Comparison of ENCODE assay signal across 24 mouse cellular contexts in the genomic region with DNA sequence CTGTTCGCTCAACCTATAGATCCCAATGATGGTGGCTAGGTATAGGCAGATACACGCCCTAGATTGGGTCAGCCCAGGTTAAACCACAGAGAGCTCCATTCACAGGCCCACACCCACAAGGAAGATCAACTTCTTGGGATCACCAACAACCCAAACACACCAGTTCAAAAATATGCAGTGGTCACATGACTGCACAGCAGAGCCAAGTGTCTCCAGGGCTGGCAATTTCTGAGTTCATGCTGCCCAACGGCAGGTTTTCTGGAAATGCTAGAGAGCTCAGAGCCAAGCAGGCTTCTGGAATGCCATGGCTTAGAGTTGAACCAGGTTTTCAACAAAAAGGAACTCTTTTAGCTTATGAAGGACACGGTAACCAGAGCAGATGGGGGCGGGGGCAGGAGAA. TPM values are rescaled to one million over a fixed set of nuclear protein-coding genes. Genes with fewer than 3 reads are reported as not detected.
DNase-seq lines count a peak whose midpoint lies in the region; ATAC-seq and TF ChIP-seq lines count a peak whose summit lies in the region.
"Had no signal": no experiment of that assay in that cellular context is flagged by ENCODE, and none has a peak within 500 bp of the region (broad histone marks: within the 10 kb centered on the region; RNA-seq: fewer than 3 reads in every experiment).

No protein-coding gene starts in this region.

- DNase-seq in heart, adult 2 months = no peak
- peak; percentile 13 for DNase-seq in adipocyte (ENCODE audit: low spot score)
- no peak for DNase-seq in liver, postnatal 0 days
- DNase-seq in adrenal gland, postnatal 14 days = no peak
- DNase-seq: adrenal gland, postnatal 36 days; cerebellum, adult 11 months; lung, embryonic 14.5 days; thymus, adult 2 months had no signal

- H3K4me3 ChIP-seq in heart, adult 2 months = no peak overlapping the region
- H3K4me3 ChIP-seq in heart, embryonic 11.5 days (ENCODE audit: low read depth, low read length) = no peak overlapping the region
- H3K4me3 ChIP-seq in C2C12 (ENCODE audit: insufficient read depth, poor library complexity, severe bottlenecking) = no peak overlapping the region
- H3K4me3 ChIP-seq in liver, postnatal 0 days (ENCODE audit: low read depth, low read length) = no peak overlapping the region
- H3K4me3 ChIP-seq: forebrain, embryonic 12.5 days; heart, embryonic 10.5 days; hindbrain, embryonic 10.5 days; kidney, embryonic 15.5 days; limb, embryonic 12.5 days; neural tube, embryonic 15.5 days had no signal

- no peak overlapping the region for H3K4me2 ChIP-seq in heart, embryonic 11.5 days
- H3K4me2 ChIP-seq in liver, postnatal 0 days (ENCODE audit: low read depth, low read length) = no peak overlapping the region
- H3K4me2 ChIP-seq: forebrain, embryonic 12.5 days; kidney, embryonic 15.5 days; limb, embryonic 12.5 days; lung, embryonic 14.5 days; neural tube, embryonic 15.5 days had no signal

- no peaks in the 10 kb centered on the region for H3K79me2 ChIP-seq in heart, adult 2 months (replicated peaks; ENCODE audit: control insufficient read depth, insufficient read depth, low read length)
- no peaks in the 10 kb centered on the region for H3K79me2 ChIP-seq in C2C12 (ENCODE audit: control insufficient read depth, insufficient read depth)

- no peak for TF ChIP-seq POLR2A in heart, adult 2 months (IDR thresholded peaks at IDR 0.05; ENCODE audit: insufficient read depth, low read depth, low read length)

- intact Hi-C loops in heart, adult 2 months (cut with DNase I) = no loop called here

- TF ChIP-seq EP300 in heart, adult 2 months (IDR thresholded peaks at IDR 0.05; ENCODE audit: insufficient read depth, low read depth, low read length) = no peak
- TF ChIP-seq EP300 in liver, postnatal 0 days (IDR thresholded peaks at IDR 0.05; ENCODE audit: low read depth) = no peak

- H3K27ac ChIP-seq in heart, adult 2 months = peak overlapping the region; percentile 83
- no peak overlapping the region for H3K27ac ChIP-seq in heart, embryonic 11.5 days (ENCODE audit: low read depth, low read length)
- peak overlapping the region; percentile 23; the same call in 1 of the 2 replicates for H3K27ac ChIP-seq in liver, postnatal 0 days (ENCODE audit: low read depth)
- H3K27ac ChIP-seq: forebrain, embryonic 12.5 days; heart, embryonic 10.5 days; hindbrain, embryonic 10.5 days; hindbrain, postnatal 0 days; kidney, embryonic 15.5 days; limb, embryonic 12.5 days; macrophage; neural tube, embryonic 15.5 days had no signal

- no peak overlapping the region for H3K9ac ChIP-seq in heart, adult 2 months (ENCODE audit: low read depth, low read length)
- no peak overlapping the region for H3K9ac ChIP-seq in heart, embryonic 11.5 days (ENCODE audit: low read depth, low read length)
- H3K9ac ChIP-seq in liver, postnatal 0 days (replicated peaks) = no peak overlapping the region
- H3K9ac ChIP-seq: forebrain, embryonic 12.5 days; kidney, embryonic 15.5 days; limb, embryonic 12.5 days; lung, embryonic 14.5 days; neural tube, embryonic 15.5 days had no signal

- H3K4me1 ChIP-seq in heart, adult 2 months (ENCODE audit: control insufficient read depth, insufficient read depth, low read length) = peaks cover 15% of the 10 kb centered on the region
- H3K4me1 ChIP-seq in heart, embryonic 11.5 days (ENCODE audit: control insufficient read depth, insufficient read depth, low read length) = peaks cover 5% of the 10 kb centered on the region; the same call in 1 of the 2 replicates
- peaks cover 52% of the 10 kb centered on the region for H3K4me1 ChIP-seq in liver, postnatal 0 days (ENCODE audit: insufficient read depth)
- H3K4me1 ChIP-seq: neural tube, embryonic 15.5 days had no signal

- H3K79me3 ChIP-seq in C2C12 (ENCODE audit: low read depth) = no peaks in the 10 kb centered on the region

- no peaks in the 10 kb centered on the region for H3K36me3 ChIP-seq in heart, adult 2 months (ENCODE audit: control insufficient read depth, insufficient read depth, low read length)
- H3K36me3 ChIP-seq in heart, embryonic 11.5 days (ENCODE audit: control insufficient read depth, insufficient read depth, low read length) = no peaks in the 10 kb centered on the region
- no peaks in the 10 kb centered on the region for H3K36me3 ChIP-seq in C2C12 (ENCODE audit: control insufficient read depth, insufficient read depth)
- no peaks in the 10 kb centered on the region for H3K36me3 ChIP-seq in liver, postnatal 0 days (replicated peaks; ENCODE audit: insufficient read depth, low read length)
- H3K36me3 ChIP-seq: forebrain, embryonic 12.5 days; G1E; heart, embryonic 10.5 days; hindbrain, embryonic 10.5 days; kidney, embryonic 15.5 days; limb, embryonic 12.5 days; neural tube, embryonic 15.5 days had no signal

- WGBS in heart, adult 2 months = 76% methylated on average over 5 of the region's 5 CpGs
- WGBS in heart, embryonic 11.5 days (ENCODE audit: insufficient replicate concordance) = 79% methylated on average over 5 of the region's 5 CpGs
- 82% methylated on average over 5 of the region's 5 CpGs for WGBS in liver, postnatal 0 days (ENCODE audit: insufficient replicate concordance)

- no peak for TF ChIP-seq CTCF in heart, adult 2 months (IDR thresholded peaks at IDR 0.05)
- no peak for TF ChIP-seq CTCF in C2C12 (IDR thresholded peaks at IDR 0.05; ENCODE audit: control insufficient read depth, insufficient read depth, insufficient read length)
- TF ChIP-seq CTCF in liver, postnatal 0 days (IDR thresholded peaks at IDR 0.05; ENCODE audit: low read depth) = no peak

- H3K9me3 ChIP-seq in heart, embryonic 11.5 days (replicated peaks; ENCODE audit: control insufficient read depth, low read length) = no peaks in the 10 kb centered on the region
- H3K9me3 ChIP-seq in liver, postnatal 0 days (ENCODE audit: low read length) = no peaks in the 10 kb centered on the region
- H3K9me3 ChIP-seq: forebrain, embryonic 12.5 days; heart, embryonic 10.5 days; hindbrain, embryonic 10.5 days; kidney, embryonic 15.5 days; limb, embryonic 12.5 days; neural tube, embryonic 15.5 days had no signal

- H3ac ChIP-seq in C2C12 (ENCODE audit: control insufficient read depth, insufficient read length, low read depth) = no peak overlapping the region

- ATAC-seq in heart, embryonic 11.5 days (replicated peaks; ENCODE audit: insufficient number of reproducible peaks, low FRiP score, low TSS enrichment) = no peak
- no peak for ATAC-seq in liver, postnatal 0 days
- no peak for ATAC-seq in monocyte, adult 5-6 weeks (replicated peaks; ENCODE audit: insufficient number of reproducible peaks, low FRiP score, low TSS enrichment, poor library complexity, severe bottlenecking)
- ATAC-seq: activated CD4-positive, CD25-positive, alpha-beta regulatory T cell, adult 4 months; hindbrain, postnatal 0 days; intestine, embryonic 16.5 days; midbrain, embryonic 16.5 days had no signal

- no peaks in the 10 kb centered on the region for H3K27me3 ChIP-seq in heart, adult 2 months (ENCODE audit: control insufficient read depth, insufficient read depth, low read length)
- no peaks in the 10 kb centered on the region for H3K27me3 ChIP-seq in heart, embryonic 11.5 days (ENCODE audit: control insufficient read depth, insufficient read depth, low read length)
- H3K27me3 ChIP-seq in C2C12 (ENCODE audit: control insufficient read depth, insufficient read depth, insufficient read length) = no peaks in the 10 kb centered on the region
- H3K27me3 ChIP-seq in liver, postnatal 0 days (ENCODE audit: insufficient read depth, low read length) = no peaks in the 10 kb centered on the region
- H3K27me3 ChIP-seq: CH12.LX; kidney, embryonic 15.5 days; limb, embryonic 12.5 days; neural tube, embryonic 15.5 days had no signal

TF ChIP-seq in C2C12, 6 proteins besides CTCF, POLR2A, EP300 and RAD21:
- TF ChIP-seq MYOD1 (IDR thresholded peaks at IDR 0.05; ENCODE audit: control insufficient read depth, insufficient read length, low read depth) (no peak), USF1 (IDR thresholded peaks at IDR 0.05; ENCODE audit: low read depth) (peak; percentile 42), FOSL1 (IDR thresholded peaks at IDR 0.05; ENCODE audit: insufficient read depth, low read length, poor library complexity, severe bottlenecking) (no peak)
TF ChIP-seq in C2C12: peak in this region for 1.

RNA-seq across cellular contexts. Expression of gene Lpcat1, which starts 25.3 kb away (rescaled TPM):
- total RNA-seq in heart, adult 2 months (2021) = 10 to 100 TPM in 1 of 2 experiments, 1 to 10 TPM in 1; 7.5 to 13.1 TPM
- polyA plus RNA-seq in heart, adult 2 months (2012; rRNA removed) = 11.1 and 17.1 TPM in 2 replicates
- 26.0 and 26.6 TPM in 2 replicates for polyA plus RNA-seq in heart, embryonic 11.5 days (2014; fragmentation: Nextera tagmentation; extraction: Ambion mirVana)
- 22.5 TPM for polyA plus RNA-seq in C2C12 (2012; fragmentation: generic; extraction: Trizol)
- polyA plus RNA-seq in liver, postnatal 0 days (2015; fragmentation: Nextera tagmentation; extraction: Ambion mirVana) = 31.0 and 32.4 TPM in 2 replicates
- 10.6 to 13.3 TPM (median 12.6 TPM) in 3 replicates for total RNA-seq in monocyte, adult 5-6 weeks (2017)
- total RNA-seq in adrenal gland, postnatal 14 days (2021) = 17.3 and 18.9 TPM in 2 replicates
- polyA plus RNA-seq: G1E had no signal
